Mouse (Mus musculus): Measurements from ENCODE around the gene Nol12.

Gene Nol12

GRCm38 (mm10) chr15:78948152-78948725 lies 13.5 kb downstream of the Nol12 start:
- no peak for DNase-seq (ENCODE audit: low read depth, low spot score)

GRCm38 (mm10) chr15:78948883-78949282 lies 14.2 kb downstream of the Nol12 start:
- no peak for DNase-seq (ENCODE audit: low read depth, low spot score)

- no peak for DNase-seq (ENCODE audit: low read depth, low spot score)
These were observed 20.9 kb downstream of the Nol12 start for GRCm38 (mm10) chr15:78955663-78956062.

- no peak for DNase-seq (ENCODE audit: low read depth, low spot score)
These were observed 21.6 kb downstream of the Nol12 start for GRCm38 (mm10) chr15:78956351-78956750.

- no peak for DNase-seq (ENCODE audit: low read depth, low spot score)
These were observed 22.3 kb downstream of the Nol12 start for GRCm38 (mm10) chr15:78957021-78957420.

- DNase-seq (ENCODE audit: low read depth, low spot score): no peak
These were observed 24.8 kb downstream of the Nol12 start for GRCm38 (mm10) chr15:78959537-78959936.

GRCm38 (mm10) chr15:78960088-78960487 lies 25.4 kb downstream of the Nol12 start:
- no peak for DNase-seq (ENCODE audit: low read depth, low spot score)

- peak; percentile 95 for DNase-seq (ENCODE audit: low read depth, low spot score)
These were observed 28.2 kb downstream of the Nol12 start for GRCm38 (mm10) chr15:78962885-78963284.

- DNase-seq (ENCODE audit: low read depth, low spot score): no peak
These were observed 36.9 kb downstream of the Nol12 start for GRCm38 (mm10) chr15:78971626-78972025.

- DNase-seq (ENCODE audit: low read depth, low spot score): no peak
These were observed 39.2 kb downstream of the Nol12 start for GRCm38 (mm10) chr15:78973950-78974349.

- no peak for DNase-seq (ENCODE audit: low read depth, low spot score)
These were observed 43.0 kb downstream of the Nol12 start for GRCm38 (mm10) chr15:78977676-78978159.

- DNase-seq (ENCODE audit: low read depth, low spot score): no peak
These were observed 44.1 kb downstream of the Nol12 start for GRCm38 (mm10) chr15:78978875-78979274.

- no peak for DNase-seq (ENCODE audit: low read depth, low spot score)
These were observed 45.4 kb downstream of the Nol12 start for GRCm38 (mm10) chr15:78980084-78980483.

- peak; percentile 73 for DNase-seq (ENCODE audit: low read depth, low spot score)
These were observed 48.1 kb downstream of the Nol12 start for GRCm38 (mm10) chr15:78982658-78983435.

GRCm38 (mm10) chr15:78983436-78984285 lies 48.9 kb downstream of the Nol12 start:
- no peak for DNase-seq (ENCODE audit: low read depth, low spot score)

GRCm38 (mm10) chr15:78984286-78984778 lies 49.6 kb downstream of the Nol12 start:
- DNase-seq (ENCODE audit: low read depth, low spot score): no peak

- DNase-seq (ENCODE audit: low read depth, low spot score): no peak
These were observed 51.9 kb downstream of the Nol12 start for GRCm38 (mm10) chr15:78986536-78987220.

GRCm38 (mm10) chr15:78988499-78988971 lies 53.8 kb downstream of the Nol12 start:
- DNase-seq (ENCODE audit: low read depth, low spot score): peak; percentile 64

- DNase-seq (ENCODE audit: low read depth, low spot score): no peak
These were observed 54.7 kb downstream of the Nol12 start for GRCm38 (mm10) chr15:78989152-78990092.

- DNase-seq (ENCODE audit: low read depth, low spot score): no peak
These were observed 55.3 kb downstream of the Nol12 start for GRCm38 (mm10) chr15:78990093-78990463.
